Mouse (Mus musculus): ENCODE measurements around the gene Pi4k2b. TPM values are rescaled to one million over a fixed set of nuclear protein-coding genes. Genes with fewer than 3 reads are reported as not detected.

Gene Pi4k2b
- polyA plus RNA-seq, 1 experiment from 2014 or later: 18.4 TPM

GRCm38 (mm10) chr5:52721003-52721402, 20.4 kb upstream of the Pi4k2b start:
- 83% methylated on average over 8 of the region's 8 CpGs for WGBS (ENCODE audit: insufficient replicate concordance)
- no peaks in the 10 kb centered on the region for H3K4me1 ChIP-seq (ENCODE audit: insufficient read depth)
- H3K27ac ChIP-seq (ENCODE audit: low read depth): no peak overlapping the region
- no peaks in the 10 kb centered on the region for H3K9me3 ChIP-seq (ENCODE audit: low read length)
- no peak for DNase-seq
- H3K9ac ChIP-seq (replicated peaks): no peak overlapping the region
- no peak overlapping the region for H3K4me2 ChIP-seq (ENCODE audit: low read depth, low read length)
- no peaks in the 10 kb centered on the region for H3K36me3 ChIP-seq (replicated peaks; ENCODE audit: insufficient read depth, low read length)
- TF ChIP-seq CTCF (IDR thresholded peaks at IDR 0.05; ENCODE audit: low read depth) (no peak), EP300 (IDR thresholded peaks at IDR 0.05; ENCODE audit: low read depth) (no peak)
- ATAC-seq: no peak
- H3K4me3 ChIP-seq (ENCODE audit: low read depth, low read length): no peak overlapping the region
- no peaks in the 10 kb centered on the region for H3K27me3 ChIP-seq (ENCODE audit: insufficient read depth, low read length)

- Histone ChIP-seq H3K4me1 (ENCODE audit: insufficient read depth) (no peaks in the 10 kb centered on the region), H3K27me3 (ENCODE audit: insufficient read depth, low read length) (no peaks in the 10 kb centered on the region), H3K27ac (ENCODE audit: low read depth) (no peak overlapping the region), H3K4me3 (ENCODE audit: low read depth, low read length) (no peak overlapping the region), H3K36me3 (replicated peaks; ENCODE audit: insufficient read depth, low read length) (no peaks in the 10 kb centered on the region), H3K9me3 (ENCODE audit: low read length) (no peaks in the 10 kb centered on the region), H3K9ac (replicated peaks) (no peak overlapping the region), H3K4me2 (ENCODE audit: low read depth, low read length) (no peak overlapping the region)
- WGBS (ENCODE audit: insufficient replicate concordance): 66% methylated on average over 5 of the region's 5 CpGs
- ATAC-seq: no peak
- DNase-seq: no peak
- no peak for TF ChIP-seq EP300 (IDR thresholded peaks at IDR 0.05; ENCODE audit: low read depth)
- no peak for TF ChIP-seq CTCF (IDR thresholded peaks at IDR 0.05; ENCODE audit: low read depth)
Measured at GRCm38 (mm10) chr5:52727747-52728146, 13.6 kb upstream of the Pi4k2b start.

GRCm38 (mm10) chr5:52732811-52733210, 8.6 kb upstream of the Pi4k2b start:
- no peak overlapping the region for H3K4me2 ChIP-seq (ENCODE audit: low read depth, low read length)
- no peaks in the 10 kb centered on the region for H3K36me3 ChIP-seq (replicated peaks; ENCODE audit: insufficient read depth, low read length)
- 63% methylated on average over 4 of the region's 4 CpGs for WGBS (ENCODE audit: insufficient replicate concordance)
- DNase-seq: no peak
- ATAC-seq: no peak
- no peak overlapping the region for H3K27ac ChIP-seq (ENCODE audit: low read depth)
- H3K9ac ChIP-seq (replicated peaks): no peak overlapping the region
- H3K9me3 ChIP-seq (ENCODE audit: low read length): no peaks in the 10 kb centered on the region
- no peaks in the 10 kb centered on the region for H3K27me3 ChIP-seq (ENCODE audit: insufficient read depth, low read length)
- no peaks in the 10 kb centered on the region for H3K4me1 ChIP-seq (ENCODE audit: insufficient read depth)
- TF ChIP-seq EP300 (IDR thresholded peaks at IDR 0.05; ENCODE audit: low read depth): no peak
- TF ChIP-seq CTCF (IDR thresholded peaks at IDR 0.05; ENCODE audit: low read depth): no peak
- H3K4me3 ChIP-seq (ENCODE audit: low read depth, low read length): no peak overlapping the region

GRCm38 (mm10) chr5:52736046-52736445, 5.3 kb upstream of the Pi4k2b start:
- no peak overlapping the region for H3K4me3 ChIP-seq (ENCODE audit: low read depth, low read length)
- no peaks in the 10 kb centered on the region for H3K36me3 ChIP-seq (replicated peaks; ENCODE audit: insufficient read depth, low read length)
- H3K27me3 ChIP-seq (ENCODE audit: insufficient read depth, low read length): no peaks in the 10 kb centered on the region
- WGBS (ENCODE audit: insufficient replicate concordance): 85% methylated on average over 3 of the region's 3 CpGs
- TF ChIP-seq CTCF (IDR thresholded peaks at IDR 0.05; ENCODE audit: low read depth) (no peak), EP300 (IDR thresholded peaks at IDR 0.05; ENCODE audit: low read depth) (no peak)
- DNase-seq (no peak), ATAC-seq (no peak)
- H3K27ac ChIP-seq (ENCODE audit: low read depth): no peak overlapping the region
- no peak overlapping the region for H3K4me2 ChIP-seq (ENCODE audit: low read depth, low read length)
- no peaks in the 10 kb centered on the region for H3K4me1 ChIP-seq (ENCODE audit: insufficient read depth)
- no peaks in the 10 kb centered on the region for H3K9me3 ChIP-seq (ENCODE audit: low read length)
- H3K9ac ChIP-seq (replicated peaks): no peak overlapping the region

GRCm38 (mm10) chr5:52742112-52742813, 889 bp downstream of the Pi4k2b start:
- peaks cover 8% of the 10 kb centered on the region for H3K4me1 ChIP-seq (ENCODE audit: insufficient read depth)
- no peaks in the 10 kb centered on the region for H3K36me3 ChIP-seq (replicated peaks; ENCODE audit: insufficient read depth, low read length)
- ATAC-seq: peak; percentile 43
- peak overlapping the region; percentile 78 for H3K4me2 ChIP-seq (ENCODE audit: low read depth, low read length)
- peak overlapping the region; percentile 88 for H3K9ac ChIP-seq (replicated peaks)
- peak overlapping the region; percentile 87 for H3K27ac ChIP-seq (ENCODE audit: low read depth)
- DNase-seq: peak; percentile 70
- peak overlapping the region; percentile 90 for H3K4me3 ChIP-seq (ENCODE audit: low read depth, low read length)
- TF ChIP-seq CTCF (IDR thresholded peaks at IDR 0.05; ENCODE audit: low read depth): peak; percentile 58
- TF ChIP-seq EP300 (IDR thresholded peaks at IDR 0.05; ENCODE audit: low read depth): no peak
- no peaks in the 10 kb centered on the region for H3K9me3 ChIP-seq (ENCODE audit: low read length)
- WGBS (ENCODE audit: insufficient replicate concordance): 3% methylated on average over 17 of the region's 17 CpGs
- no peaks in the 10 kb centered on the region for H3K27me3 ChIP-seq (ENCODE audit: insufficient read depth, low read length)

GRCm38 (mm10) chr5:52743231-52743630, 1.9 kb downstream of the Pi4k2b start:
- Histone ChIP-seq H3K4me1 (ENCODE audit: insufficient read depth) (peaks cover 10% of the 10 kb centered on the region), H3K4me3 (ENCODE audit: low read depth, low read length) (peak overlapping the region; percentile 90), H3K27ac (ENCODE audit: low read depth) (no peak overlapping the region), H3K27me3 (ENCODE audit: insufficient read depth, low read length) (no peaks in the 10 kb centered on the region), H3K9ac (replicated peaks) (no peak overlapping the region), H3K9me3 (ENCODE audit: low read length) (no peaks in the 10 kb centered on the region), H3K36me3 (replicated peaks; ENCODE audit: insufficient read depth, low read length) (no peaks in the 10 kb centered on the region), H3K4me2 (ENCODE audit: low read depth, low read length) (peak overlapping the region; percentile 78)
- DNase-seq: no peak
- TF ChIP-seq EP300 (IDR thresholded peaks at IDR 0.05; ENCODE audit: low read depth) (no peak), CTCF (IDR thresholded peaks at IDR 0.05; ENCODE audit: low read depth) (no peak)
- ATAC-seq: no peak
- 37% methylated on average over 4 of the region's 4 CpGs for WGBS (ENCODE audit: insufficient replicate concordance)

Measured in liver, postnatal 0 days (tissue).